Mouse (Mus musculus) CH12.LX (cell line): ENCODE results near the gene Plppr3. TPM values are rescaled to one million over a fixed set of nuclear protein-coding genes. Genes with fewer than 3 reads are reported as not detected.

Experiments
- DNase-seq: peaks from one replicate; pipeline ENCODE4 v3.0.0-alpha.2; 2013; ENCODE audit errors: extremely low read depth
- H3K27ac ChIP-seq: 2 replicates; pipeline ENCODE4 v1.5.1; 2012; ENCODE audit warnings: low read depth, mild to moderate bottlenecking, control low read depth, moderate library complexity; ENCODE audit not compliant: insufficient read depth
- H3K27me3 ChIP-seq: replicated peaks from 2 replicates; pipeline ENCODE3; 2012; ENCODE audit warnings: inconsistent platforms
- H3K36me3 ChIP-seq, 2 experiments: replicated peaks in 1 of 2; 2 replicates each; pipeline versions ENCODE3 to v1.6.1; 2012; ENCODE audit warnings: inconsistent platforms in 1 of 2, low read length in 1 of 2, mild to moderate bottlenecking in 1 of 2, mixed read lengths in 1 of 2, moderate library complexity in 1 of 2; ENCODE audit not compliant: control insufficient read depth in 1 of 2, insufficient read depth in 1 of 2
- H3K4me1 ChIP-seq, 2 experiments: 2 replicates each; pipeline ENCODE4 v1.6.1; 2012; ENCODE audit warnings: inconsistent platforms in 1 of 2, moderate library complexity in 1 of 2; ENCODE audit not compliant: insufficient read depth in 2 of 2, control insufficient read depth in 1 of 2
- H3K4me2 ChIP-seq: 2 replicates; pipeline ENCODE4 v1.6.1; 2012; ENCODE audit warnings: low read depth, mild to moderate bottlenecking, control low read depth; ENCODE audit not compliant: poor library complexity, insufficient read depth, severe bottlenecking
- H3K4me3 ChIP-seq, 3 experiments: fragments of 150-350 bp in 1 of 3; sonication (generic) in 1 of 3; replicated peaks in 1 of 3; 2 replicates each; pipeline versions ENCODE3 to v1.5.1; 2011 to 2012; ENCODE audit warnings: low read depth in 2 of 3, low read length in 2 of 3, mild to moderate bottlenecking in 2 of 3, moderate library complexity in 2 of 3, control low read depth in 1 of 3, improper control_type of control experiment in 1 of 3, inconsistent platforms in 1 of 3, mixed read lengths in 1 of 3; ENCODE audit not compliant: poor library complexity in 1 of 3
- H3K79me2 ChIP-seq: replicated peaks from 2 replicates; pipeline ENCODE4 v1.6.1; 2012; ENCODE audit warnings: mild to moderate bottlenecking, moderate library complexity; ENCODE audit not compliant: control insufficient read depth, poor library complexity, insufficient read depth, severe bottlenecking; ENCODE audit errors: extremely low read depth
- H3K9ac ChIP-seq: 2 replicates; pipeline ENCODE4 v1.6.1; 2012; ENCODE audit warnings: low read depth, mild to moderate bottlenecking, control low read depth, moderate library complexity; ENCODE audit not compliant: insufficient read depth
- H3K9me3 ChIP-seq: replicated peaks from 2 replicates; pipeline ENCODE3; 2012; ENCODE audit warnings: low read length, inconsistent platforms, mixed read lengths
- BHLHE40 ChIP-seq: IDR thresholded peaks from 2 replicates; pipeline ENCODE4 v1.6.1; 2011; ENCODE audit warnings: mild to moderate bottlenecking, low read depth, low read length, improper control_type of control experiment
- CHD2 ChIP-seq: IDR thresholded peaks from 2 replicates; pipeline ENCODE4 v1.6.1; 2011; ENCODE audit warnings: low read length, improper control_type of control experiment
- ELF1 ChIP-seq: IDR thresholded peaks from 2 replicates; pipeline ENCODE4 v1.6.1; 2014; ENCODE audit warnings: low read depth, mild to moderate bottlenecking, inconsistent platforms, low read length, improper control_type of control experiment
- HCFC1 ChIP-seq: IDR thresholded peaks from 2 replicates; pipeline ENCODE4 v1.6.1; 2012; ENCODE audit warnings: low read depth, mild to moderate bottlenecking, inconsistent platforms, low read length, improper control_type of control experiment
- JUN ChIP-seq: IDR thresholded peaks from 2 replicates; pipeline ENCODE4 v1.6.1; 2011; ENCODE audit warnings: low read depth, mild to moderate bottlenecking, low read length, improper control_type of control experiment, moderate library complexity; ENCODE audit not compliant: insufficient read depth
- MAFK ChIP-seq: IDR thresholded peaks from 2 replicates; pipeline ENCODE4 v1.6.1; 2011; ENCODE audit warnings: low read length, improper control_type of control experiment; ENCODE audit not compliant: insufficient replicate concordance
- MAZ ChIP-seq: IDR thresholded peaks from 2 replicates; pipeline ENCODE4 v1.6.1; 2012; ENCODE audit warnings: low read depth, mild to moderate bottlenecking, inconsistent platforms, low read length, improper control_type of control experiment, moderate library complexity
- POLR2AphosphoS2 ChIP-seq: IDR thresholded peaks from 2 replicates; pipeline ENCODE4 v1.6.1; 2011; ENCODE audit warnings: low read depth, low read length, improper control_type of control experiment
- SMC3 ChIP-seq: IDR thresholded peaks from 2 replicates; pipeline ENCODE4 v1.6.1; 2011; ENCODE audit warnings: low read depth, low read length, improper control_type of control experiment
- TBP ChIP-seq: conservative IDR thresholded peaks from 2 replicates; pipeline ENCODE4 v1.6.1; 2011; ENCODE audit warnings: low read depth, low read length, improper control_type of control experiment
- UBTF ChIP-seq: IDR thresholded peaks from 2 replicates; pipeline ENCODE4 v1.6.1; 2012; ENCODE audit warnings: low read depth, mild to moderate bottlenecking, inconsistent platforms, low read length, improper control_type of control experiment, moderate library complexity
- ZKSCAN1 ChIP-seq: IDR thresholded peaks from 2 replicates; pipeline ENCODE4 v1.6.1; 2012; ENCODE audit warnings: low read depth, inconsistent platforms, low read length, improper control_type of control experiment, borderline replicate concordance
- dilution Hi-C: fragments of 300-500 bp; cut with MboI; formaldehyde crosslinking; loops from 2 replicates; pipeline ENCODE4 v1.14.3; 2020; ENCODE audit warnings: low sequenced_read_pairs; ENCODE audit not compliant: extremely low pct_unique_long_range_greater_than_20kb, extremely low pct_ligation_motif_present
- in situ Hi-C: fragments of 300-500 bp; cut with MboI; formaldehyde crosslinking; loops from 3 replicates; pipeline ENCODE4 v1.14.3; 2019; ENCODE audit warnings: low sequenced_read_pairs, low pct_ligation_motif_present, low pct_unique_long_range_greater_than_20kb, mixed read lengths
- polyA plus RNA-seq: library from polyadenylated mRNA; unstranded; fragments of >175 nt; gene quantifications from 2 replicates; pipeline ENCODE4 v1.2.1, GENCODE M21; 2012; ENCODE audit warnings: low read depth; ENCODE audit not compliant: insufficient read length
- total RNA-seq, 2 experiments: library from RNA; depleted of rRNA; stranded (reverse); fragments of 300-350 nt in 1 of 2; fragments of >200 nt in 1 of 2; gene quantifications; 2 replicates each; pipeline ENCODE4 v1.2.3; 2012 to 2014

Gene Plppr3
- total and polyA plus RNA-seq, 3 experiments = 0.47 to 3.4 TPM; not detected in 1

GRCm38 (mm10) chr10:79862925-79863324 lies 11.5 kb downstream of the Plppr3 start:
- Histone ChIP-seq H3K4me1 (peaks cover 6 to 10% of the 10 kb centered on the region in 2 experiments), H3K9ac (no peak overlapping the region), H3K4me3 (no peak overlapping the region), H3K4me2 (no peak overlapping the region)
- TF ChIP-seq MAZ (no peak), ELF1 (no peak), SMC3 (no peak), HCFC1 (no peak), ZKSCAN1 (no peak), TBP (no peak), MAFK (no peak), JUN (no peak), BHLHE40 (no peak), UBTF (no peak)
- TF ChIP-seq, all 38 proteins: peak for 0
- Histone ChIP-seq H3K9me3 (no peaks in the 10 kb centered on the region), H3K36me3 (peaks cover 67 to 87% of the 10 kb centered on the region in 2 experiments), H3K27me3 (no peaks in the 10 kb centered on the region), H3K27ac (no peak overlapping the region), H3K79me2 (peaks cover 27% of the 10 kb centered on the region)
- in situ Hi-C loops (no loop called here), dilution Hi-C loops (no loop called here)
- no peak for DNase-seq

- H3K9me3 ChIP-seq = no peaks in the 10 kb centered on the region
- in situ Hi-C loops = no loop called here
- no peak for DNase-seq
- H3K4me3 ChIP-seq = no peak overlapping the region
- H3K27ac ChIP-seq = no peak overlapping the region
- no peak overlapping the region for H3K4me2 ChIP-seq
- peaks cover 34% of the 10 kb centered on the region for H3K79me2 ChIP-seq
- H3K36me3 ChIP-seq = peaks cover 74 to 91% of the 10 kb centered on the region in 2 experiments
- dilution Hi-C loops = no loop called here
- H3K27me3 ChIP-seq = no peaks in the 10 kb centered on the region
- H3K4me1 ChIP-seq = peaks cover 13 to 17% of the 10 kb centered on the region in 2 experiments
- H3K9ac ChIP-seq = no peak overlapping the region
- peak; percentile 81; the same call in 1 of the 2 replicates for TF ChIP-seq POLR2AphosphoS2
- TF ChIP-seq CHD2 = no peak
These were observed 12.2 kb downstream of the Plppr3 start for GRCm38 (mm10) chr10:79862049-79862788.
